Mouse (Mus musculus) kidney, adult 2 months (tissue): ENCODE data around the gene Btbd35f24. TPM values are rescaled to one million over a fixed set of nuclear protein-coding genes. Genes with fewer than 3 reads are reported as not detected.
"Not testable (repeated sequence)": the region's sequence is repeated elsewhere in the genome, so short reads cannot be mapped to it uniquely, and the experiment has no call there.

ENCODE experiments used
- DNase-seq: peaks from one replicate; pipeline ENCODE4 v3.0.0; 2021
- H3K27ac ChIP-seq: fragments of 200-500 bp; 2 replicates; pipeline ENCODE4 v1.5.1; 2012; ENCODE audit warnings: low read depth, low read length, control low read depth, inconsistent platforms; ENCODE audit not compliant: insufficient read depth
- H3K27me3 ChIP-seq: fragments of 200-500 bp; replicated peaks from 2 replicates; pipeline ENCODE4 v1.6.1; 2012; ENCODE audit warnings: mild to moderate bottlenecking, moderate library complexity, low read length, inconsistent platforms; ENCODE audit not compliant: control insufficient read depth, insufficient read depth
- H3K36me3 ChIP-seq: fragments of 200-500 bp; 2 replicates; pipeline ENCODE4 v1.6.1; 2012; ENCODE audit warnings: mild to moderate bottlenecking, moderate library complexity, low read length, inconsistent platforms; ENCODE audit not compliant: control insufficient read depth, insufficient read depth
- H3K4me1 ChIP-seq: fragments of 200-500 bp; 2 replicates; pipeline ENCODE4 v1.6.1; 2011; ENCODE audit warnings: low read length; ENCODE audit not compliant: control insufficient read depth, insufficient read depth
- H3K4me3 ChIP-seq: fragments of 200-500 bp; 2 replicates; pipeline ENCODE4 v1.5.1; 2011; ENCODE audit warnings: mild to moderate bottlenecking, low read depth, low read length, control low read depth; ENCODE audit not compliant: insufficient read depth
- WGBS: fragments of 180-500 bp; shearing (Covaris S2); methylation state at CpG from one replicate; pipeline ENCODE4 v1.1.7; 2018; 5-methylcytosine and 5-hydroxymethylcytosine counted together
- polyA plus RNA-seq: library from polyadenylated mRNA; depleted of rRNA; stranded (reverse); fragments of >200 nt; gene quantifications from 2 replicates; pipeline ENCODE4 v1.2.3, GENCODE M21; 2012; rRNA removed

Btbd35f24 gene
- polyA plus RNA-seq, result not detected in 2 replicates

DNA sequence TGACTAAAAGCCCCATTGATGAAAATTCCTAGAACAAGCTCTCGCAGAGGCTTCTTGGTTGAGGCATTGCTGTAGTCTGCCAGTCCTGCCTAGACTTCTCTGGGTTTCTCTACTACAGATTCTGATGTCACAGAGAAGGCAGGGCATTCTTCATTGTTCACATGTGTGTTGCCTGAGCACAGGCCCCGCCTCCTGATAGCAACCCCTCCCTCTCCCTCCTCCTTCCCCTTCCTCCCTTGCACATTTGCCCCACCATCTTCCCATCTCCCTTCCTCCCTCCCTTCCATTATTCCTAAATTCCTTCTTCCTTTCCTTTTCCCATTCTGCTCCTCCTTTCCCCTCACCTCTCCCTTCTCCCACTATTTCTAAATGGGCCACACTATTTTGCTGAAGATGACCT lies at the start of gene Btbd35f24:
Gene Btbd35f24 (minus strand): TSS at position 101 of the 400 bp plus-strand sequence.
- not testable (repeated sequence) for DNase-seq, H3K4me3 ChIP-seq, H3K27me3 ChIP-seq, H3K4me1 ChIP-seq, H3K36me3 ChIP-seq, H3K27ac ChIP-seq
- no CpG with 5 or more reads among the region's 2 CpGs for WGBS

Other genes with a start within 250 kb of the Btbd35f24 start
- not detected in 2 replicates for gene Btbd35f23, start 119.0 kb downstream of the Btbd35f24 start, polyA plus RNA-seq
- gene Btbd35f11, start 247.9 kb upstream of the Btbd35f24 start, polyA plus RNA-seq, result not detected in 2 replicates